Mouse (Mus musculus) monocyte, adult 5-6 weeks (primary cell): ENCODE results near the gene Psmd7. TPM values are rescaled to one million over a fixed set of nuclear protein-coding genes. Genes with fewer than 3 reads are reported as not detected.

Experiments used
- ATAC-seq: fragments of 153-309, 156-312 bp; replicated peaks from 2 replicates; pipeline ENCODE4 v1.8.0; 2017; ENCODE audit warnings: mild to moderate bottlenecking; ENCODE audit not compliant: low TSS enrichment, insufficient number of reproducible peaks, severe bottlenecking, poor library complexity, low FRiP score
- total RNA-seq: library from RNA; stranded (forward); fragments of 200-1000, 200-491, 200-594 nt; gene quantifications from 3 replicates; pipeline ENCODE4 v1.2.3, GENCODE M21; 2017

Gene Psmd7
- total RNA-seq, 1 experiment from 2014 or later = 56.8 TPM

DNA sequence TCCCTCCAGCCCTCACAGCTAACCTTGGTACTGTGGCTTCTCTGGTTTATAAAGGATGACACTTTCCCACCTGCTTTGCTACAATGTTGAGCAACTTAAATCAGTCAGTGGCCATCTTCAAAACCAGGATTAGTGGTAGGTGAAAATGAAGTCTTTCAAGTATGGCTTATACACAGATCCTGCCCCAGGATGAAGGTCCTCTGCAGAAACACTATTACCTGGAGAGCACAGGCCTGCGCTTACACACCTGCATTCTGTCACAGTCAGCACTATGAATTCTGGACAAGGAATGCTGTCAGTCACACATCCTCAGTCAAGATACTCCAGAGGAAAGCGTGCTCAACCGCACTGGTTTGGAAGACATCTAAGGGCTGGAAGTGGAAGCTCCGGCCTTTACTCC, 6.7 kb downstream of the Psmd7 start:
- no peak for ATAC-seq

DNA sequence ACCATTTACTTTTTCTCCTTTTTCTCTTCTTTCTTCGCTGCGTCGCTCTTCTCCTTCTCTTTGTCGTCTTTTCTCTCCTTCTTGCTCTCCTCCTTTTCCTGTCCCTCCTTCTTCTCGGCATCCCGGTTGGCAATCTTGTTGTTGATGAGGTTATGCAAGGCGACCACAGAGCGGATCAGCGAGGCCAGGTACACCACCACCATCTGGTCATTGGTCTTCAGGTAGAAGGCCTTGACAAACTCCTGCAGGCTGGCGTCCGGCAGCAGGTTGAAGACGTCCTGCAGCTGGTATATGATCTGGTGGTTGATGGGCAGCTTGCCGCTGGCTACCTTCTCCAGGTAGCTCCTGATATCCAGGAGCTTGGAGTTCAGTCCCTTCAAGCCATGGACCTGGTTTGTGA, 7.4 kb downstream of the Psmd7 start:
- ATAC-seq = no peak

DNA sequence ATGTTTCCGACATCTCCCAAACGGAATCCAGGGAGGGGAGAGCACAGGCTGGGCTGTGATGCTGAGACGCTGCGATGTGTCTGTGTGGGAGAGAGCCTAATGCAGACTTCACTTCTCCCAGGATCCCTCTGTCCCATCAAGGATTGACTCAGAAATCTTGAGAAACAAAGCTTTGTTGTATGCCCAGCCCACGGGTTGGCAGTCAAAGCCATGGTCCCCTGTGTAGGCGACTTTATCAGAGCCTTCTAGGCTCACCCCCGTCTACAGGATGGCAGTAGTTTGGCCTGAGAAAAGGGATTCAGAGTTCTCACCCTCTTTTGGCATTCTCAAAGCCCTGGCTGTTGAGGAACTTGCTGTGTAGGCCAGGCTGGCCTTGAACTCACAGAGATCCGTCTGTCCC, 9.7 kb downstream of the Psmd7 start:
- ATAC-seq = no peak

GRCm38 (mm10) chr8:107578132-107578531, 10.1 kb downstream of the Psmd7 start:
- ATAC-seq = no peak

DNA sequence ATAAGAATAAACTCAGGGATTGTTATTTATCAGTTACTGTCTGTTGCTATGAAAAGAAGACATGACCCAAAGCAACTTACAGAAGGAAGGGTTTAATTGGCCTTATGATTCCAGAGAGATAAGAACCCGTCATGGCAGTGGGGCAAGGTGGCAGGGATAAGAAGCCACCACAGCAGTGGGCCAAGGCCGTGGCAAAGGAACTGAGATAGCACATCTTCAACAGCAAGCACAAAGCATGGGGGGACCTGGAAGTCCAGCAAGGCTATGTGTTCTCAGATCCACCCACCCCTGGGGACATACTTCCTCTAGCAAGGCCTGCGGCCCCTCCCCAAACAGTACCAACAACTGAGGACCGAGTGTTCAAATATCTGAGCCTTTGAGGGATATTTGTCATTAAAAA, 10.6 kb downstream of the Psmd7 start:
- no peak for ATAC-seq

DNA sequence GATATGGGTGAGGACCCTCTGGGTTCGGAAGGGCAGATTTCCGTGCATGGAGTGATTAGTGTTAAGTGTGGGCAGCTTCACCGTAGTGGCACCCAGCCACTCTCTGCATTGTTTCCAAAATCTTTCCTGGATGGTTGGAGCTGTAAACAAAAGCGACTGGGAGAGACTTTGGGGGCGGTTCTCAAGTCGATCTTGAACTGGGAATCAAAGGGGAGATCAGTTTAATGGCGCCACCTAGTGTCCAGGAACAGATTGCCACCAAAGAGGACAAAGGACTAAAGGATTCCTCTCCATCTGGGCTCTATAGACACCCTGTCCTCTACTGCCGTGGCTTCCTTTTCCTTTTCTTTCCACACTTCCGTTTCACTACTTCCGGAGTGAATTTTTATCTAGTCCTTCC, 11.6 kb downstream of the Psmd7 start:
- no peak for ATAC-seq

DNA sequence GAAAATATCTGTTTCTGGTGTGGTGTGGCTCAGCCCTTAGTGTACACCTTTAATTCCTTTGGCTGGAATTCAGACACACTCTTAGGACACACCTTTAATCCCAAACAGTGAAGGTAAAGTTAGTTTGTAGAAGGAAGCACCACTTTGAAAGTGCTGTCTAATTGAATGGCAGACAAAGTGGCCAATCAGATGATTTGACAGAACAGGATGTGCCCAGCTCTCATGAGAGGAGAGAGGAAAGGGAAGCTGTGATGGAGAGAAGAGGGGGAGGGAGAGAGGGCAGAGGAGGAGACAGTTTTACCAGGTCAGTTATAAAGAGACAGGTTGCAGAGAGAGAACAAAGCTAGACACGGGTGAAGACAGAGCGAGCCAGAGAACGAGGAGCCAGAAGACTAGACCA, 13.5 kb downstream of the Psmd7 start:
- no peak for ATAC-seq

DNA sequence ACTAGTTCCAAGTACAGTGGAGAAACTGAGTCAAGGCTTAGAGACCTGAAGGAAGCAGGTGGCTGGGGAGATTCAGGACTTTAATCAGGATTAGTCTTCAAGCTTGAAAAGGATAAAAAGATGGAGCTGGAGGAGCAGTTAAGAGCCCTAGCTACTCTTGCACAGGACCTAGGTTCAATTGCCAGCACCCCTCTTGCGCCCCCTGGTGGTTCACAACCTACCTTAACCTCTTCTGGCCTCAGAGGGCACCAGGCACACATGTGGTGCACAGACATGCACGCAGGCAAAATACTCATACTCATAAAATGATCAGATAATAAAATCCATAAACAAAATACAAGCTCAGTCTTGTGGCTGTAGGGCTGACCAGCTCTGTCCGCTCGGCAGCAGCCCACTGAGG, 15.8 kb downstream of the Psmd7 start:
- ATAC-seq = peak; percentile 77

- no peak for ATAC-seq
Observed at GRCm38 (mm10) chr8:107571486-107572135, 16.7 kb downstream of the Psmd7 start.

GRCm38 (mm10) chr8:107571046-107571445, 17.2 kb downstream of the Psmd7 start:
- ATAC-seq = no peak

GRCm38 (mm10) chr8:107562164-107562563, 26.1 kb downstream of the Psmd7 start:
- no peak for ATAC-seq

DNA sequence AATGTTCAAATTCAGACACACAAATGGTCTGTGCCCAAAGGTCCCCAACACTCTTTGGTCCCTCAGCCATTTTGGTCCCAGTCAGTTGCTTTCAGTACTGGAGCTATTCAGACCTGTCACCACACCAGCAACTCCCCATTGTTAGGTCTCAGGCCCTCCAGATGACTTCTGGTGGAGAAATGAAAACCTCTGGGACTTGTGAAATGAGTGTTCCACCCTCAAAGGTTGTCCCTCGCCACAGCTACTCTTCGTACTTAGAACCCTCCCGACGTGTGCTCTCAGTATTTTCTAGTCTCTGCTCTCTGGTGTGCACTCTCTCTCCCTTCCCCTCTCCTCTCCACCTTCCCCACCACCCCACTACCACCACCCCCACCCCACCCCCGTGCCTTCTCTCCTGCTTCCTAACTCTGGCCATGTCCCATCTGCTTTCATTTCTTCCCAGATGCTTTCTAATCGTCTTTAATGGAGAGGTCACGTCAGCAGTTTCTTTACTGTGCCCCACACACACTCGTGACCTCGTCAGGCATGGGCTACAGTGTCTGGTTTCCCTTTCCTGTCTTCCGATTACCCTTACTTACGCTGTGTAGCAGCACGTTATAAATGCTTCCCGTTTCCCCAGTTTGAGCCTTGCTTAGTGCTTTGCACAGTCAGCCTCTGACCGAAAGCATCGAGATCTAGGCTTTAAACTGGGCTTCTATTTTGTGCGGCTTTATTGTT, 27.3 kb downstream of the Psmd7 start:
- peak; percentile 70 for ATAC-seq

DNA sequence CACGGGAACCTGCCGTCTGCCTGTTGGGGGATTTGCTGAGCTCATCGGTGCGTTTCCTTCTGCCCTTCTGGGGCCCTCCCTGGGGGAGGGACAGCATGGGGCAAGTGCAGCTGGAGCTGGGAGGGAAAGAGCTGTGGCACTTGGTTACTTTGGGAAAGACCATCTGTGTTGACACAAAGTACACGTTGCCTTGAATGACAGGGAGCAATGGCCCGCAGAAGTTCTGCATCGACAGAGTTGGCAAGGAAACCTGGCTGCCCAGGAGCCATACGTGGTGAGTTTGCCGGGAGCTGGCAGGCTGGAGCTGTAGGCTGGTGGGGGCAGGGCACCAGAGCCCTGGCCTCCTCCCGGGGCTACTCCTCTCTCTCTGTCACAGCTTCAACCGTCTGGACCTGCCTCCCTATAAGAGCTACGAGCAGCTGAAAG, 31.7 kb downstream of the Psmd7 start:
- no peak for ATAC-seq

- no peak for ATAC-seq
Observed at GRCm38 (mm10) chr8:107555231-107555630, 33.0 kb downstream of the Psmd7 start.

GRCm38 (mm10) chr8:107552234-107552633, 36.0 kb downstream of the Psmd7 start:
- peak; percentile 73 for ATAC-seq

DNA sequence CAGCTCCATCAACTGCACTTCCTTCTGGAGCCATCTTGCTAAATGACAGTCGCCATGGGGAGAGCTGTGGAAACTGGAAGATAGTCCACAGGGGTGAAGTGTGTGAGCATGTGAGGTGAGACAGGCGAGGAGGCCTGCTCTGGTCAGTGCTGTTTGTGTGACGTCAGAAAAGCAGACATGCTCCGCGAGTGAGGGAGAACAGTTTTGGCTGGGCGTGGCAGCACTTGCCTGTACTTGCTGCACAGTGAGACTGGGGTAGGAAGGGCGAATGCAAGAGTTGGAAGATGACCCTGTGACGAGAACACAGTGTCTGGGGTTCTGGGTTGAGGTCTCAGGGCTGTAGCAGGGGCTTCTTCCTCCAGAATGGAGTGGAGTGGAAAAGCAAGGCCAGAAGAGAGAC, 41.4 kb downstream of the Psmd7 start:
- ATAC-seq = no peak

- ATAC-seq = no peak
Observed at GRCm38 (mm10) chr8:107546154-107546553, 42.1 kb downstream of the Psmd7 start.

DNA sequence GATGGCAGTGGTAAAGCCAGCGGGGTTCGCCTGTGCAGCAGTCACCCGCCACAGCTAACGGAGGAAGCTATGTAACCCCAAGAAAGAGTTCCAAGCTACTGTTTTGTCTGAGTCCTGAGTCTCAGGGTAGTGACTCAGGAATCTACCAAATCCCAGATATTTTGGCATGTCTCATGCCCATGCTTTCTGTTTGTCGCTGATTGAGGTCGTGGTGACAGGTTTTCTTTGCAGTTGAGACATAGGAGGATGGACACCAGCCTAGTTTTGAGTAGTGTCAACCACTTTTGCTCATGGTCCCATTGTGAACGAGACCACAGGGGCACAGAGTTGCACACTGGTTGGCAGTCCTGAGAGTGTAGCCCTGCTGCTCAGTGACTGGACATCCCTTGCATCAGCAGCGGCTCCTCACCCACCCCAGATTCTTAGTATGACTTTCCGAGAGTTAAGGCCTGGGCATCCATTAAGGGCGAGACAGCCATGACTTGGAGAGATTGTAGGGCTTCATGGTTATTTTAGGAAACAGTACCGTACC, 42.6 kb downstream of the Psmd7 start:
- ATAC-seq = no peak

DNA sequence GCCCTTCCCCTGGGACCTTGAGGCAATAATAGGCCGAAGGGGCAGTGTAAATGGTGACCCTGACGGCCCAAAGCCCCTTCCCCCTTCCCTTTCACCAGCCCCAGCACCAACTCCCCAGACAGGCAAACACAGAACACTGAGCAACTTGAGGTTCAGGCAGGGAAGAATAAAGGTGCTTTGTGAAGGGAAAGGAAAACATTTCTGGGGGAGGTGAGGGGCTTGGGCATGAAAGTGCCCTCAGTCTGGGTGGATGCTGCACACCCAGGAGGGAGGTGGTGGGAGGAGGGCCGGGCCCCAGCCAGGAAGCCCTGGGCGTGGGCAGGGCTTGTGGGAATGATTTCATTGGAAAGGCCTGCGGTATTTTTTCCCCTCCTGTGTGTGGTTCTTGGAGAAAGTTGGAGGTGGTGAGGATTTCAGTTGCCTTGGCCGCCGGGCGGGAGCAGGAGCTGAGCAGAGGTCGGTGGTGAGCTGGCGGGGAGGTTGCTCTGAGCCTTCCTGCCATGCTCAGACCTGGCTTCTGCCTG, 43.6 kb downstream of the Psmd7 start:
- ATAC-seq = no peak

DNA sequence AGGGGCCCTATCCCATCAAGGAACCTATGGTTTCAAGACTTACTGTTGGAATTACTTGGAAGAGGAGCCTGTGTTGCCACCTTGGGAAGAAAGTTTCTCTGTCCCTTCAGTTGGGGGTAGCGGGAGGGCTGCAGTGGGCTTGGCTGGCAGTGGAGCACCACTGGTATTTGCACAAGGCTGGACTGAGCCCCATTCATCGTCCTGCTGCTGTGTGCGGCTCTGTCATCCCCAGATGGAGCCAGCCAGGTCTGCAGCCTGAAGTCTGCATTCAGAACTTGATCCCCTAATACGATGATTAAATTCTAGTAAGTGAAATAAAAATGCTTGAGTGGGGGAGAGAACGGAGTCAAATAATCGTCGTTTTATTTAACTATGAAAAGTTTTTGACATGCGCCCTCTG, 44.1 kb downstream of the Psmd7 start:
- ATAC-seq = no peak
